Mouse (Mus musculus) testis, adult 2 months (tissue): Measurements from ENCODE around the gene Atp6ap1l. TPM values are rescaled to one million over a fixed set of nuclear protein-coding genes. Genes with fewer than 3 reads are reported as not detected.
"Not testable (repeated sequence)": the region's sequence is repeated elsewhere in the genome, so short reads cannot be mapped to it uniquely, and the experiment has no call there.

Source experiments
- H3K27ac ChIP-seq: fragments of 200-500 bp; 2 replicates; pipeline ENCODE4 v1.5.1; 2012; ENCODE audit warnings: low read depth, low read length; ENCODE audit not compliant: control insufficient read depth, insufficient read depth
- H3K27me3 ChIP-seq: fragments of 200-500 bp; 2 replicates; pipeline ENCODE4 v1.6.1; 2012; ENCODE audit warnings: mild to moderate bottlenecking, low read length, moderate library complexity; ENCODE audit not compliant: control insufficient read depth, insufficient read depth
- H3K36me3 ChIP-seq: fragments of 200-500 bp; 2 replicates; pipeline ENCODE4 v1.6.1; 2012; ENCODE audit warnings: mild to moderate bottlenecking, low read length; ENCODE audit not compliant: control insufficient read depth, insufficient read depth
- H3K4me1 ChIP-seq: fragments of 200-500 bp; 2 replicates; pipeline ENCODE4 v1.6.1; 2012; ENCODE audit warnings: low read length; ENCODE audit not compliant: control insufficient read depth, insufficient read depth
- H3K4me3 ChIP-seq: fragments of 200-500 bp; 2 replicates; pipeline ENCODE4 v1.5.1; 2012; ENCODE audit warnings: low read depth, mild to moderate bottlenecking, low read length, moderate library complexity, mixed read lengths; ENCODE audit not compliant: control insufficient read depth
- CTCF ChIP-seq: fragments of 200-500 bp; IDR thresholded peaks from 2 replicates; pipeline ENCODE4 v1.5.1; 2012; ENCODE audit warnings: low read depth, mild to moderate bottlenecking, inconsistent platforms, low read length, moderate library complexity; ENCODE audit not compliant: control insufficient read depth, insufficient read depth, insufficient replicate concordance
- POLR2A ChIP-seq: fragments of 200-500 bp; IDR thresholded peaks from 2 replicates; pipeline ENCODE4 v1.6.1; 2012; ENCODE audit warnings: low read depth, mild to moderate bottlenecking, inconsistent platforms, low read length, moderate library complexity; ENCODE audit not compliant: control insufficient read depth
- polyA plus RNA-seq: library from polyadenylated mRNA; depleted of rRNA; stranded (reverse); fragments of >200 nt; gene quantifications from 2 replicates; pipeline ENCODE4 v1.2.3, GENCODE M21; 2012; rRNA removed

Atp6ap1l gene
- polyA plus RNA-seq = 171 and 184 TPM in 2 replicates

GRCm38 (mm10) chr13:90905176-90905575 is at the start of gene Atp6ap1l:
TSS of gene Atp6ap1l (minus strand) at chr13:90905355.
- Histone ChIP-seq H3K27ac (no peak within 1 kb of the TSS), H3K4me3 (no peak within 1 kb of the TSS), H3K36me3 (no peaks in the 10 kb centered on the region), H3K4me1 (no peaks in the 10 kb centered on the region), H3K27me3 (no peaks in the 10 kb centered on the region)
- no peak for TF ChIP-seq POLR2A
- TF ChIP-seq CTCF = no peak

- H3K27ac ChIP-seq = no peak overlapping the region
- H3K4me1 ChIP-seq = no peaks in the 10 kb centered on the region
- no peaks in the 10 kb centered on the region for H3K36me3 ChIP-seq
- TF ChIP-seq POLR2A (no peak), CTCF (no peak)
- H3K4me3 ChIP-seq = no peak overlapping the region
- no peaks in the 10 kb centered on the region for H3K27me3 ChIP-seq
Observed at GRCm38 (mm10) chr13:90939600-90939999, 34.4 kb upstream of the Atp6ap1l start.

GRCm38 (mm10) chr13:90939192-90939591 is 34.0 kb upstream of the Atp6ap1l start:
- no peak overlapping the region for H3K4me3 ChIP-seq
- H3K27me3 ChIP-seq = no peaks in the 10 kb centered on the region
- TF ChIP-seq CTCF (no peak), POLR2A (no peak)

GRCm38 (mm10) chr13:90935852-90936251 is 30.7 kb upstream of the Atp6ap1l start:
- Histone ChIP-seq H3K4me3 (no peak overlapping the region), H3K4me1 (no peaks in the 10 kb centered on the region), H3K36me3 (no peaks in the 10 kb centered on the region), H3K27ac (no peak overlapping the region), H3K27me3 (no peaks in the 10 kb centered on the region)
- TF ChIP-seq CTCF (no peak), POLR2A (no peak)

More at GRCm38 (mm10) chr13:90939192-90939591, 34.0 kb upstream of the Atp6ap1l start:
- H3K36me3 ChIP-seq = no peaks in the 10 kb centered on the region
- no peak overlapping the region for H3K27ac ChIP-seq
- no peaks in the 10 kb centered on the region for H3K4me1 ChIP-seq

GRCm38 (mm10) chr13:90933256-90933655 is 28.1 kb upstream of the Atp6ap1l start:
- Histone ChIP-seq H3K36me3 (no peaks in the 10 kb centered on the region), H3K27ac (no peak overlapping the region), H3K4me1 (no peaks in the 10 kb centered on the region), H3K4me3 (no peak overlapping the region), H3K27me3 (no peaks in the 10 kb centered on the region)
- TF ChIP-seq CTCF = no peak
- no peak for TF ChIP-seq POLR2A

GRCm38 (mm10) chr13:90929847-90930246 is 24.7 kb upstream of the Atp6ap1l start:
- Histone ChIP-seq H3K4me3 (no peak overlapping the region), H3K27me3 (no peaks in the 10 kb centered on the region), H3K36me3 (no peaks in the 10 kb centered on the region), H3K4me1 (no peaks in the 10 kb centered on the region), H3K27ac (no peak overlapping the region)
- no peak for TF ChIP-seq CTCF
- no peak for TF ChIP-seq POLR2A

- H3K36me3 ChIP-seq, H3K27me3 ChIP-seq: not testable (repeated sequence)
Observed at GRCm38 (mm10) chr13:90928266-90928665, 23.1 kb upstream of the Atp6ap1l start.

GRCm38 (mm10) chr13:90926938-90927633 is 21.9 kb upstream of the Atp6ap1l start:
- no peak overlapping the region for H3K4me3 ChIP-seq
- H3K27ac ChIP-seq = no peak overlapping the region
- no peak for TF ChIP-seq POLR2A
- no peak for TF ChIP-seq CTCF
- no peaks in the 10 kb centered on the region for H3K4me1 ChIP-seq
- no peaks in the 10 kb centered on the region for H3K36me3 ChIP-seq
- H3K27me3 ChIP-seq = no peaks in the 10 kb centered on the region

More at GRCm38 (mm10) chr13:90928266-90928665, 23.1 kb upstream of the Atp6ap1l start:
- H3K27ac ChIP-seq, H3K4me1 ChIP-seq, H3K4me3 ChIP-seq: not testable (repeated sequence)
